Mouse (Mus musculus) kidney, adult 2 months (tissue): ENCODE measurements at regions not wholly inside any gene's neighbourhood (a gene's known extent, or its start where the extent isn't known, plus 50 kb on each side); places are given as distances from the start of the nearest gene placed in this dataset.
"Not testable (repeated sequence)": the region's sequence is repeated elsewhere in the genome, so short reads cannot be mapped to it uniquely, and the experiment has no call there.

Source experiments
- CTCF ChIP-seq: fragments of 200-500 bp; conservative IDR thresholded peaks from 2 replicates; pipeline ENCODE4 v1.5.1; 2011; ENCODE audit warnings: low read depth, mild to moderate bottlenecking, control low read depth, low read length, moderate library complexity, mixed read lengths; ENCODE audit not compliant: insufficient read depth, insufficient read length
- POLR2A ChIP-seq: fragments of 200-500 bp; IDR thresholded peaks from one replicate; pipeline ENCODE4 v1.6.1; 2011; ENCODE audit warnings: low read depth, low read length, control low read depth

DNA sequence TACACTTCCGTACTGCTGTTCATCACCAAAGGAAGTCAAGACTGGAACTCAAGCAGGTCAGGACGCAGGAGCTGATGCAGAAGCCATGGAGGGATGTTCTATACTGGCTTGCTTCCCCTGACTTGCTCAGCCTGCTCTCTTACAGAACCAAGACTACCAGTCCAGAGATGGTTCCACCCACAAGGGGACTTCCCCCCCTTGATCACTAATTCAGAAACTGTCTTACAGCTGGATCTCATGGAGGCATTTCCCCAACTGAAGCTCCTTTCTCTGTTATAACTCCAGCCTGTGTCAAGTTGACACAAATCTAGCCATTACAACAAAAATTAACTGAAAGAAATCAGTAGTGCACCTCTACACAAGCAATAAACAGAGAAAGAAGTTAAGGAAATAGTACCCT lies 432.8 kb upstream of the Hsf2 start:
- not testable (repeated sequence) for TF ChIP-seq POLR2A, CTCF
